Mouse (Mus musculus): Measurements from ENCODE around the gene Gm9887. TPM values are rescaled to one million over a fixed set of nuclear protein-coding genes. Genes with fewer than 3 reads are reported as not detected.
"Not testable (repeated sequence)": the region's sequence is repeated elsewhere in the genome, so short reads cannot be mapped to it uniquely, and the experiment has no call there.

The Gm9887 gene
- polyA plus RNA-seq, 2 experiments = 0.53 to 1.4 TPM

DNA sequence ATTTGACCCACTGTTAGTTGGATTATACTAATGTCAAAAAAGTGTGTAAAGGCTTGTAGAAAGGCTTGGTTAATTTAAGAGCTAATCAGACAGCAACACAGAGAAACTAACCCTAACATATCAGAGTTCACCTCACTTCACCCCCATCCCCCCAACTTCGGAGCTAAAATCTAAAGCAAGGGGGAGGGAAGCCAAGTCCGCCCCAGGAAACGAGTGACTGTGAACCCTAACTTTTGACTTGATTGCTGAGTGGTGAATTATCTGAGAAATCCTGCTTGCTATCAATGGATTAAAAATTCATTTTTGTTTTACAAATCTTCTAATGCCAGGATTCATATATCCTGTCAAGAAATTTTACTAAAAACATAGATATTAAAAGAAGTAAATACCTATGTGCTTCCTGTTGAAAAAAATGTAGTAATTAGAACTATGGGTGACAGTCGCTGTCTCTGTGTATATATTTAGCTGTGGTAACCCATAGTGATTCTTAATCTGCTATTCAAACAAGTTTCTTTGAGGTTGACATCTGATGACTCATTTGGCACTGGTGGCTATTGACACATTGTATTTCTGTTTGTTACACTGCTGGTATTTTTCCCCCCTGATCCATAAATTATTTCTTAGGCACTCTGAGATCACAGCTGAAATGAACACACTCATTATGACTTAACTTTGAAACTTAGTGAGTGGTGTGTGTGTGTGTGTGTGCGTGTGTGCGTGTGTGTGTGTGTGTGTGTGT, 13.5 kb upstream of the Gm9887 start:
- Histone ChIP-seq H3K9ac (ENCODE audit: low read depth, low read length, severe bottlenecking) (no peak overlapping the region), H3K27ac (replicated peaks; ENCODE audit: low read depth, low read length) (no peak overlapping the region), H3K4me3 (replicated peaks; ENCODE audit: low read length) (no peak overlapping the region), H3K4me1 (ENCODE audit: control insufficient read depth, insufficient read depth, low read length) (no peaks in the 10 kb centered on the region), H3K27me3 (ENCODE audit: control insufficient read depth, insufficient read depth, low read length) (no peaks in the 10 kb centered on the region), H3K9me3 (ENCODE audit: control insufficient read depth, low read length) (no peaks in the 10 kb centered on the region), H3K4me2 (replicated peaks; ENCODE audit: low read depth, low read length, severe bottlenecking) (no peak overlapping the region), H3K36me3 (ENCODE audit: control insufficient read depth, insufficient read depth, low read length) (0 out of 2 replicates have a peak, but pooled peaks cover 3% of the 10 kb centered on the region)
- no peak for DNase-seq (ENCODE audit: low spot score)
- 87% methylated on average over 6 of the region's 6 CpGs for WGBS
- no peak for TF ChIP-seq POLR2A (IDR thresholded peaks at IDR 0.05; ENCODE audit: borderline replicate concordance, extremely low read depth, insufficient read depth, insufficient read length)
- no peak for ATAC-seq (ENCODE audit: low FRiP score, low read depth)

GRCm38 (mm10) chr12:69384606-69385005, 12.3 kb upstream of the Gm9887 start:
- no peaks in the 10 kb centered on the region for H3K4me1 ChIP-seq (ENCODE audit: control insufficient read depth, insufficient read depth, low read length)
- no peak for DNase-seq (ENCODE audit: low spot score)
- 88% methylated on average over 5 of the region's 5 CpGs for WGBS

DNA sequence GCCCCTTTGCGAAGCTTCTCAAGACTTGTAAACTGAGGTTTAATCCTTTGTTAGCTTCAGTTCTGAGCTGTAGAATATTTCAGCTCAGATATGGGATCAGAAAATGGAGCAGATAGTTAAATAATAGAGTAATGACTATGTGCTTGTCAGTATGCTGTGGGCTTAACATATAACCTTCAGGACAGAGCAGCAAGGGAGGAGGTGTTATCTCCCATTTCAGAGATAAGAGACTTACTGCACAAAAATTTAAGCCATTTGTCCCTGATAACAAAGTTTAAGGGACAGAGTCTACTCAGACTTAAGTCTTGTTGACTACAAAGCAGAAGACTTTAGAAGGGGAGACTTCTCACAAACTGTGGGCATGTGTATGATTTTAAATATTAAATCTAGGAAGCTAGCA, 10.6 kb upstream of the Gm9887 start:
- WGBS = 97% methylated on average over 1 of the region's 1 CpGs
- H3K4me3 ChIP-seq (replicated peaks; ENCODE audit: low read length) = no peak overlapping the region
- no peaks in the 10 kb centered on the region for H3K4me1 ChIP-seq (ENCODE audit: control insufficient read depth, insufficient read depth, low read length)
- DNase-seq (ENCODE audit: low spot score) = no peak
- H3K27me3 ChIP-seq (ENCODE audit: control insufficient read depth, insufficient read depth, low read length) = no peaks in the 10 kb centered on the region
- H3K4me2 ChIP-seq (replicated peaks; ENCODE audit: low read depth, low read length, severe bottlenecking) = no peak overlapping the region
- H3K9me3 ChIP-seq (ENCODE audit: control insufficient read depth, low read length) = no peaks in the 10 kb centered on the region
- H3K27ac ChIP-seq (replicated peaks; ENCODE audit: low read depth, low read length) = no peak overlapping the region
- no peak for TF ChIP-seq POLR2A (IDR thresholded peaks at IDR 0.05; ENCODE audit: borderline replicate concordance, extremely low read depth, insufficient read depth, insufficient read length)
- 0 out of 2 replicates have a peak, but pooled peaks cover 4% of the 10 kb centered on the region for H3K36me3 ChIP-seq (ENCODE audit: control insufficient read depth, insufficient read depth, low read length)
- H3K9ac ChIP-seq (ENCODE audit: low read depth, low read length, severe bottlenecking) = no peak overlapping the region
- no peak for ATAC-seq (ENCODE audit: low FRiP score, low read depth)

More at GRCm38 (mm10) chr12:69384606-69385005, 12.3 kb upstream of the Gm9887 start:
- Histone ChIP-seq H3K27ac (replicated peaks; ENCODE audit: low read depth, low read length) (no peak overlapping the region), H3K27me3 (ENCODE audit: control insufficient read depth, insufficient read depth, low read length) (no peaks in the 10 kb centered on the region), H3K4me2 (replicated peaks; ENCODE audit: low read depth, low read length, severe bottlenecking) (no peak overlapping the region), H3K9me3 (ENCODE audit: control insufficient read depth, low read length) (no peaks in the 10 kb centered on the region), H3K9ac (ENCODE audit: low read depth, low read length, severe bottlenecking) (no peak overlapping the region), H3K36me3 (ENCODE audit: control insufficient read depth, insufficient read depth, low read length) (0 out of 2 replicates have a peak, but pooled peaks cover 3% of the 10 kb centered on the region), H3K4me3 (replicated peaks; ENCODE audit: low read length) (no peak overlapping the region)
- ATAC-seq (ENCODE audit: low FRiP score, low read depth) = no peak
- TF ChIP-seq POLR2A (IDR thresholded peaks at IDR 0.05; ENCODE audit: borderline replicate concordance, extremely low read depth, insufficient read depth, insufficient read length) = no peak

DNA sequence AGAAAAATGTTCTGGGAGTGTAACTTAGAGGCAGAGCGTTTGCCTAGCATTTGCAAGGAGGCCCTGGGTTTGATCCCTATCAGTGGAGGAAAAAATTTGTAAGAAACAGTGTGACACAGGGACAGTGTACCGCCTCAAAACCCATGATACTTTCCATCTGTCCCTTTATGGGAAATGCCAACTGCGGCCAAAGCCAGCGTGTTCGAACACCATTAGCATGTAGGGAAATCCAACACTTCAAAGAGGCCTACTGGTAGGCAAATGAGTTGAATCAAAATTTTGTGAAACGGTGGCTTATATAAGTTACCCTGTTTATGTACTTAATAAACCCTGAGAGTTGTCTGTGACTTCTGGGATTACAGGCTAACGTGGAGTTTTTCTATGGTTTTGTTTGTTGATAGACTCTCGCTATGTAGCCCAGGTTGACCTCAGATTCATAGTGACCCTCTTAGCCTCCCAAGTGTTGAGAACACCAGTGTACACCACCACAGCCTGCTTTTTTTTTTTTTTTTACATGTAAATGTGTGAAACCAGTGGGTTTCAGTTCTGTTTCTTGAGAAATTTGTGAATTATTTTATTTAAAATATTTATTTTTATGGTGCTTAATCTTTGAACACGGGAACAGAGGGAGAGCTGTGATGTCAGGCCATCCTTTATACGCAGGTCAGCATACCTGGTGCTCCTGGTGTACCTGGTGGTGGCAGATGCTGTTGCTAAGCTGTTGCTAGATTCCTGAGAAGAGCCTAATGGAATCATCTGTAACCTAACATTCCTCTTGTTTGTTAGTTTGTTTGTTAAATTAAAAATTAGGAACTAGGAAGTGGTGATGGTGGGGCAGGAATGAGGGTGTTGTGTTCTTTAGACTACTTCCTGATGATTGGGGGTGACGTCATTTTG, 6.5 kb upstream of the Gm9887 start:
- Histone ChIP-seq H3K9me3 (ENCODE audit: control insufficient read depth, low read length) (no peaks in the 10 kb centered on the region), H3K27me3 (ENCODE audit: control insufficient read depth, insufficient read depth, low read length) (no peaks in the 10 kb centered on the region), H3K4me2 (replicated peaks; ENCODE audit: low read depth, low read length, severe bottlenecking) (no peak overlapping the region), H3K9ac (ENCODE audit: low read depth, low read length, severe bottlenecking) (no peak overlapping the region), H3K4me3 (replicated peaks; ENCODE audit: low read length) (no peak overlapping the region), H3K4me1 (ENCODE audit: control insufficient read depth, insufficient read depth, low read length) (peaks cover 13% of the 10 kb centered on the region), H3K36me3 (ENCODE audit: control insufficient read depth, insufficient read depth, low read length) (peaks cover 22% of the 10 kb centered on the region), H3K27ac (replicated peaks; ENCODE audit: low read depth, low read length) (no peak overlapping the region)
- no peak for ATAC-seq (ENCODE audit: low FRiP score, low read depth)
- 86% methylated on average over 11 of the region's 11 CpGs for WGBS
- no peak for DNase-seq (ENCODE audit: low spot score)
- TF ChIP-seq POLR2A (IDR thresholded peaks at IDR 0.05; ENCODE audit: borderline replicate concordance, extremely low read depth, insufficient read depth, insufficient read length) = no peak

DNA sequence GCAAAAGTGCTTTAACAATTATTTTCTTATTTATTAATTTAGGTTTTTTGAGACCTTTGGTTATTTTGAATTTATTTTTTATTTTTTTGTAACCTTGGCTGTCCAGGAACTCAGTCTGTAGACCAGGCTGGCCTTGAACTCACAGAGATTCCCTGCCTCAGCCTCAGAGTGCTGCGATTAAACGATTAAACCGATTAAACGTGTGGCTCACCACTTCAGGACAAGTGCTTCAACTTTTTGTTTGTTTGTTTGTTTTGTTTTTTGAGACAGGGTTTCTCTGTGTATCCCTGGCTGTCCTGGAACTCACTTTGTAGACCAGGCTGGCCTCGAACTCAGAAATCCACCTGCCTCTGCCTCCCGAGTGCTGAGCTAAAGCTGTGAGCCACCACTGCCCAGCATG, 5.4 kb upstream of the Gm9887 start:
- not testable (repeated sequence) for H3K27me3 ChIP-seq (ENCODE audit: control insufficient read depth, insufficient read depth, low read length); H3K9ac ChIP-seq (ENCODE audit: low read depth, low read length, severe bottlenecking); H3K27ac ChIP-seq (replicated peaks; ENCODE audit: low read depth, low read length); ATAC-seq (ENCODE audit: low FRiP score, low read depth); H3K4me3 ChIP-seq (replicated peaks; ENCODE audit: low read length); DNase-seq (ENCODE audit: low spot score); H3K4me2 ChIP-seq (replicated peaks; ENCODE audit: low read depth, low read length, severe bottlenecking); H3K9me3 ChIP-seq (ENCODE audit: control insufficient read depth, low read length)
- Histone ChIP-seq H3K4me1 (ENCODE audit: control insufficient read depth, insufficient read depth, low read length) (peaks cover 17% of the 10 kb centered on the region), H3K36me3 (ENCODE audit: control insufficient read depth, insufficient read depth, low read length) (peaks cover 23% of the 10 kb centered on the region)
- WGBS = 94% methylated on average over 6 of the region's 6 CpGs
